Mouse (Mus musculus) kidney, adult 18-20 months (tissue): ENCODE results near the gene Tspan3.

Source experiments
- DNase-seq: peaks from one replicate; pipeline ENCODE4 v3.0.0; 2021

Tspan3 gene

GRCm38 (mm10) chr9:56107527-56107926 is 57.8 kb downstream of the Tspan3 start:
- DNase-seq, result no peak

DNA sequence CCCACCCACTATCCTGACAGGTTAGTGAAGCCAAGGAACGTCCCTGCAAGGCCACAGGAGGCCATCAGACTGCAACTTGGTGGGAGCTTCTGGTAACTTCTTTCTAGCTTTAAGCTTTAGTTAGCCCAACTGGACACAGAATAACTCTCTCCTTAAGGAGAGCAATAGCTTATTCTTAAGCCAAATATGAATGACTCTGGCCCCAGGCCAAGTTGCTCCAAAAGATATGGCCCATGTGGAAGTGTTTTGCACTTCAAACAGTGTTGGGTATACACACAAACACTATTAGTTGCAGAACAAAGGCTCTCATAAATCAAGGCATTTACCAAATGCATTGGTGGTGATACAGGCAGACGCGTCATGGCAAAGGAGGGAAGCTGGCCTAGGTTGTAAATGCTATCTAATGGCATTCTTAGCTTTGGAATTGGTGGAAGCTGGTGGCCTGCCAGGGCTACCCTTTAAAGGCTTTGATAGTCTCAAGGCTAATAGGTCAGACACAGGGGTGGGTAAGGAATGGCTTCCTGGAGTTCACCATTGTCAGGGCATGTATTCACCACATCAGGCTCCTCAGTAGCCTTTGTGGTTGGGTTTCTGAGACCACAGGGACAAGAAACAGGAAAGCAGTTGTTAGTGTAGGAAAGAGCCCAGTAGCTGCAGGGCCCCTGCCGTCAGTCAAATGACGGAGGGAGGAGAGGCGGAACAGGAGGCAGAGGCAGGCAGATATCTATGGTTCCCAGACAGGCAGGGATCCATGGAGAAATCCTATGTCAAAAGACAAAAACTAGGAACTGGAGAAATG is 58.8 kb downstream of the Tspan3 start:
- no peak for DNase-seq

DNA sequence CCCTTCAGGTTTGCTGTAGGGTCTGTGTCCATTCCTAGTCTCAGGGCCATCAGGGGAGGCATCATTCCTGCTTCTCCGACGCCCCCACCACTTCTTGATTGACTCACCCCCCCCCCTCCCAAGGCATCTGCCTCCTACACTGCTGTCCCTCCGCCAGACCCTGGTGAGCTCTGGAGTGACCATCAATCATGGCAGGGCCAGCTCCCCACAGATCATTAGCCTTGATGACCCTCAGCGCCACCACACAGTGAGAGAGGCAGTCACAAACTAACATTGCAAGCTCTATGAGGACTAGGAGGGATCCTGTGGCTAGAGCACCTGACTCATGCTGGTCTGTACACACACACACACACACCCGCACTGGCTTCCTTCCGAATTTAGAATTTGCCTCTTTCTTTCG is 60.4 kb downstream of the Tspan3 start:
- DNase-seq, result no peak

DNA sequence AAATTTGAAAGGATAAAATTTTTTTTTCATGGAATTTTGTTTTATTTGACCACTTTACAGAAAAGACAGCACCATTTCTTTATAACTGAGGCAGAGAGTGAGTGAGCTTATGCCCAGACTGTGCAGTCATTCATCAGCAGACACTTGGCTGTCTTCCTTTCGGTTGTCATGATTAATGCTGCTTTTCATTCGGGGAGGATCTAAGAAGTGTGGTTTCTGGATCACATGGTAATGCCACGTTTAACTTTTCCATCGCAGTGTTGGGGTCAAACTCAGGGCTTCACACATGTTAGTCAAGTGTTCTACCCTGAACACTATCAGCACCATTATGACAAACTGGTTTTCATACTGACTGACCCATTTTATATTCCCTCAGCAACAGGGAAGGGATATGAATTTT is 64.3 kb downstream of the Tspan3 start:
- DNase-seq, result no peak

- DNase-seq, result no peak
These were observed 65.2 kb downstream of the Tspan3 start for GRCm38 (mm10) chr9:56100041-56100522.

DNA sequence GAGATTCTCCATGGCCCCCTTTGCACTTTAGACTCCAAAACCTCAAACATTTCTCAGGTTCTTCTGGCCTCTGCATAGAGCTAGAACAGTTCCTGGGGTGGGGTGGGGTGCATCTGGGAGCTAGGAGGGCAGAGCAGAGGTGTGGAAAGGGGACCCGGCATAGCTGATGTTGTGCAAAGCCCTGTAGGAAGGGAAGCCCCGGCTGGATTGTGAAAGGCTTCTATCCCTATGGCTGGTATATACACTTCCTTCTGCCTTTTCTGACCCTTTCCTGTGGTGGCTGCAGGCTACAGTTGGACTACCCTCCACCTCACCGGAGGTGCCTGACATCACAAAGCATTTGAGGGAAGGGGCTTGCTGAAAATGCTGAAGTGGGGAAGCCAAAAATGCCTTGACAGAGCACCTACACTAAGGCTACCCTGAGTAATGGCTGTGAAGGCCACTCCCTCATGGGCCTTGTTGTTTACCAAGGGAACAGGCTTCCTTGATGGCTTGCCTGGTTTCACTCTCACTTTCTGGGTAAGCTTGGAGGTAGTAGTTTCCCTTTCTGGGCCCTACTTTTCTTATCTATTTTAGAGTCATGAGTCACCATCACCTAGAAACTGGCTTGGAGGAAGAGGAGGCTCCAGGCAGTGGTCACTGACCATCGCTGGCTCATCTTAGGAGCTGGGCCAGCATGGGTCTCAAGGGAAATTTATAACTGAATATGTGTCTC is 67.5 kb downstream of the Tspan3 start:
- no peak for DNase-seq

DNA sequence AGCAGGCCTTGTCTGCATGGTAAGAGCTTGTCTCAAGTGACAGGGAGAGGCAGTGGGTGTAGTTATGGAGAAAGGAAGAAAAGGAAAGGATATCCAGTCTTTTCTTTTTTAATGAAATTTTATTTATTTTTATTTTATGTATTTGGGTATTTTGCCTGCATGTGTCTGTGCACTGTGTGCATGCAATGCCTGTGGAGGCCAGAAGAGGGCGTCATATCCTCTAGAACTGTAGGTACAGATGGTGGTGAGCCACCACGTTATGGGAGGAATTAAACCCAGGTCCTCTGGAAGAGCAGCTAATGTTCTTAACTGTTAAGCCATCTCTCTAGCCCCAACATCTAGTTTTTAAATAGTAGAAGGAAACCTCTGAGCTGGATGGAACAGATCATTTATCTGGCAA is 73.2 kb downstream of the Tspan3 start:
- DNase-seq, result no peak

GRCm38 (mm10) chr9:56090546-56091225 is 74.6 kb downstream of the Tspan3 start:
- DNase-seq, result no peak

DNA sequence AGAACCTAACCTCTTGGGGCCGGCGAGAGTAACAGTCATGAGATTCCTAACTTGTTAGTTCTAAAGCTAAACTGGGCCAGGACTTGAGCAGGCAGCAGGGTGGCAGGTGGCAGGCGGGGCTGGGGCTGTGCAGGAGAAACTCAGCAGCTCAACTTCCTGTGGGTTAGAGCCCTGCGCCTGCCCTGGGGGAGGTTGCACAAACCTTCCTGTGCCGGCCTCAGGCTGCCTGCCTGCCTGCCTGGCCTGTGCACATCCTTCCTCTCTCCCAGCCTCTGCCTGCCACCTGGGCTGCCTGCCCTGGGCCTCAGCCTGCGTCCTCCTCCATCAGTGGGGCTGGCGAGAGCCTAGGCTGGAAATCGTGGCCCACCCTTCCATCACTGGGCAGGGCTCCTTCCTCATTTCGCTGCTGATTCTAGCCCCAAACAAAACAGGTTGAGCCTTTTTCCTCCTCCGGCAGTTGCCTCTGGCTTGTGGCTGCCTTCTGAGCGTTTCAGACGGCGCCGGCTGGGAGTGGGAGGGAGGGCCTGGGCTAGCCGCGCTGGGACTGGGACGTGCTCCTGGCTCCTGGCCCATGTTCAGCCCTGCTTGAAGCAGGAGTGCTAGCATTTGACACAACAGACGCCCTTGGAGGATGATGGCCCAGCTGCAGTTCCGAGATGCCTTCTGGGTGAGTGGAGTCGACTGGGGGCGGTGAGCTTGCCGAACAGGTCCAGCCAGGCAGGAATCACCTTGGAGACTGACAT is 75.3 kb downstream of the Tspan3 start, which contains the start of gene Pstpip1:
TSS of gene Pstpip1 (plus strand) at position 185 of the 743 bp plus-strand sequence.
- peak; percentile 51 for DNase-seq

GRCm38 (mm10) chr9:56086524-56086923 is 78.8 kb downstream of the Tspan3 start:
- no peak for DNase-seq
